Mouse (Mus musculus): ENCODE results near the gene Got1.
A peak's percentile ranks its signal among the peaks of the same experiment; 100 is the strongest.
"Not testable (repeated sequence)": the region's sequence is repeated elsewhere in the genome, so short reads cannot be mapped to it uniquely, and the experiment has no call there.

Gene Got1

GRCm38 (mm10) chr19:43521996-43522395 is 2.4 kb downstream of the Got1 start:
- no peak for DNase-seq (ENCODE audit: low spot score in 2 of 2)

GRCm38 (mm10) chr19:43521362-43521761 is 3.0 kb downstream of the Got1 start:
- no peak for DNase-seq (ENCODE audit: low spot score in 2 of 2)

- no peak for DNase-seq (ENCODE audit: low spot score in 2 of 2)
These were observed 4.0 kb downstream of the Got1 start for GRCm38 (mm10) chr19:43520402-43520801.

GRCm38 (mm10) chr19:43519226-43519625 is 5.2 kb downstream of the Got1 start:
- no peak for DNase-seq (ENCODE audit: low spot score in 2 of 2)

- no peak for DNase-seq (ENCODE audit: low spot score in 2 of 2)
These were observed 6.1 kb downstream of the Got1 start for GRCm38 (mm10) chr19:43518261-43518660.

- no peak for DNase-seq (ENCODE audit: low spot score in 2 of 2)
These were observed 6.6 kb downstream of the Got1 start for GRCm38 (mm10) chr19:43517808-43518207.

- no peak for DNase-seq (ENCODE audit: low spot score in 2 of 2)
These were observed 7.1 kb downstream of the Got1 start for GRCm38 (mm10) chr19:43517320-43517719.

GRCm38 (mm10) chr19:43516397-43517035 is 7.9 kb downstream of the Got1 start:
- DNase-seq (ENCODE audit: low spot score in 2 of 2), result no peak

GRCm38 (mm10) chr19:43515668-43516396 is 8.6 kb downstream of the Got1 start:
- no peak for DNase-seq (ENCODE audit: low spot score in 2 of 2)

- DNase-seq (ENCODE audit: low spot score in 2 of 2), result no peak
These were observed 10.5 kb downstream of the Got1 start for GRCm38 (mm10) chr19:43513874-43514273.

GRCm38 (mm10) chr19:43511621-43512620 is 12.5 kb downstream of the Got1 start:
- DNase-seq (ENCODE audit: low spot score in 2 of 2), result no peak

GRCm38 (mm10) chr19:43510436-43511220 is 13.8 kb downstream of the Got1 start:
- no peak for DNase-seq (ENCODE audit: low spot score in 2 of 2)

- no peak for DNase-seq (ENCODE audit: low spot score in 2 of 2)
These were observed 19.0 kb downstream of the Got1 start for GRCm38 (mm10) chr19:43505441-43505840.

GRCm38 (mm10) chr19:43503593-43503992 is 20.8 kb downstream of the Got1 start:
- not testable (repeated sequence) for DNase-seq (ENCODE audit: low spot score in 2 of 2)

- DNase-seq (ENCODE audit: low spot score in 2 of 2), result no peak
These were observed 21.8 kb downstream of the Got1 start for GRCm38 (mm10) chr19:43502630-43503029.

- no peak for DNase-seq (ENCODE audit: low spot score in 2 of 2)
These were observed 25.5 kb downstream of the Got1 start for GRCm38 (mm10) chr19:43498874-43499273.

GRCm38 (mm10) chr19:43497440-43497839 is 27.0 kb downstream of the Got1 start:
- no peak for DNase-seq (ENCODE audit: low spot score in 2 of 2)

- DNase-seq (ENCODE audit: low spot score in 2 of 2), result peak in 1 of 2 experiments; percentile 48
These were observed 28.6 kb downstream of the Got1 start for GRCm38 (mm10) chr19:43495846-43496245.

- DNase-seq (ENCODE audit: low spot score in 2 of 2), result no peak
These were observed 29.5 kb downstream of the Got1 start for GRCm38 (mm10) chr19:43494914-43495313.

- no peak for DNase-seq (ENCODE audit: low spot score in 2 of 2)
These were observed 30.5 kb downstream of the Got1 start for GRCm38 (mm10) chr19:43493878-43494277.

GRCm38 (mm10) chr19:43493316-43493715 is 31.1 kb downstream of the Got1 start:
- DNase-seq (ENCODE audit: low spot score in 2 of 2), result not testable (repeated sequence)
